Mouse (Mus musculus) testis, adult 2 months (tissue): Measurements from ENCODE around the gene Mbnl2.

ENCODE experiments used
- CTCF ChIP-seq: fragments of 200-500 bp; IDR thresholded peaks from 2 replicates; pipeline ENCODE4 v1.5.1; 2012; ENCODE audit warnings: low read depth, mild to moderate bottlenecking, inconsistent platforms, low read length, moderate library complexity; ENCODE audit not compliant: control insufficient read depth, insufficient read depth, insufficient replicate concordance
- POLR2A ChIP-seq: fragments of 200-500 bp; IDR thresholded peaks from 2 replicates; pipeline ENCODE4 v1.6.1; 2012; ENCODE audit warnings: low read depth, mild to moderate bottlenecking, inconsistent platforms, low read length, moderate library complexity; ENCODE audit not compliant: control insufficient read depth

- TF ChIP-seq POLR2A (no peak), CTCF (no peak)
Measured at GRCm38 (mm10) chr14:120299716-120300115, 24.2 kb downstream of the Mbnl2 start.
